27 mouse cellular contexts compared by ENCODE assay signal in the genomic region with DNA sequence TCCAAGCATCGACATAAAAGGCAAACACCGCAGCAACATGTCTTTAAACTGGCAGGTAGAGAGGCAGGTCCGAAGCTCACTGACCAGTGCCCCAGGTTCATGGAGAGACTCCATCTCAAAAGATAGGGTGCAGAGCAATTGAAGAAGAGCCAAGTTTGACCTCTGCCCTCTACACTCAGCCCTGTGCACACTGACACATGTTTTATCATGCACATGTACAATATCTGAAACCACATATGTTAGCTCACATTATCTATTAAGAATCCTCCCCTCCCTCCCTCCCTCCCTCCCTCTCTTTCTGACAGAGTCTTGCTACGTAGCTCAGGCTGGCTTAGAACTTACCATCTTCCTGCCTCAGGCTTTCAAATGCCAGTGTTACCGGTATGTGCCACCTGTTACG. TPM values are rescaled to one million over a fixed set of nuclear protein-coding genes. Genes with fewer than 3 reads are reported as not detected.
DNase-seq lines count a peak whose midpoint lies in the region; ATAC-seq and TF ChIP-seq lines count a peak whose summit lies in the region.
"Had no signal": no experiment of that assay in that cellular context is flagged by ENCODE, and none has a peak within 500 bp of the region (broad histone marks: within the 10 kb centered on the region; RNA-seq: fewer than 3 reads in every experiment).

No protein-coding gene starts in this region.

- H3K36me3 ChIP-seq in intestine, embryonic 16.5 days (ENCODE audit: control insufficient read depth, insufficient read depth, low read length) = no peaks in the 10 kb centered on the region
- H3K36me3 ChIP-seq in intestine, embryonic 15.5 days = no peaks in the 10 kb centered on the region
- H3K36me3 ChIP-seq in erythroblast, embryonic 14.5 days (ENCODE audit: control insufficient read depth) = peaks cover 17% of the 10 kb centered on the region
- no peaks in the 10 kb centered on the region; the same call in 1 of the 2 replicates for H3K36me3 ChIP-seq in liver, embryonic 14.5 days (replicated peaks; ENCODE audit: control insufficient read depth, insufficient read depth, low read depth)
- no peaks in the 10 kb centered on the region for H3K36me3 ChIP-seq in stomach, embryonic 15.5 days
- H3K36me3 ChIP-seq: embryonic facial prominence, embryonic 15.5 days; forebrain, embryonic 12.5 days; heart, embryonic 12.5 days; lung, embryonic 15.5 days; midbrain, embryonic 15.5 days; neural tube, embryonic 12.5 days had no signal

- no peaks in the 10 kb centered on the region for H3K9me3 ChIP-seq in intestine, embryonic 16.5 days (ENCODE audit: control insufficient read depth, low read length)
- H3K9me3 ChIP-seq in intestine, embryonic 15.5 days = no peaks in the 10 kb centered on the region
- H3K9me3 ChIP-seq in erythroblast, embryonic 14.5 days (ENCODE audit: control insufficient read depth, low read length) = peaks cover under 1% of the 10 kb centered on the region; the same call in 1 of the 2 replicates
- no peaks in the 10 kb centered on the region for H3K9me3 ChIP-seq in liver, embryonic 14.5 days (ENCODE audit: control insufficient read depth, low read length)
- no peaks in the 10 kb centered on the region for H3K9me3 ChIP-seq in stomach, embryonic 15.5 days
- H3K9me3 ChIP-seq: embryonic facial prominence, embryonic 15.5 days; forebrain, embryonic 12.5 days; heart, embryonic 12.5 days; lung, embryonic 15.5 days; midbrain, embryonic 15.5 days; neural tube, embryonic 12.5 days had no signal

- 86% methylated on average over 6 of the region's 6 CpGs for WGBS in intestine, embryonic 16.5 days
- 88% methylated on average over 6 of the region's 6 CpGs for WGBS in intestine, embryonic 15.5 days
- 50% methylated on average over 6 of the region's 6 CpGs for WGBS in liver, embryonic 14.5 days (ENCODE audit: insufficient replicate concordance)
- 82% methylated on average over 6 of the region's 6 CpGs for WGBS in stomach, embryonic 15.5 days

- DNase-seq in liver, embryonic 14.5 days (ENCODE audit: low read depth in 3 of 3, low spot score in 3 of 3) = peak; percentile 71 to 76 (median 72)
- DNase-seq in right cerebral cortex, postnatal 4 days = no peak
- no peak for DNase-seq in frontal cortex, adult 2 months (ENCODE audit: extremely low spot score in 1 of 2, low spot score in 1 of 2)
- no peak for DNase-seq in Muller cell, postnatal 12 days (ENCODE audit: inconsistent ontology term)
- DNase-seq: adrenal gland, postnatal 36 days; cerebellum, adult 18-20 months; cerebellum, postnatal 25 days; gastrocnemius, postnatal 10 days; heart, adult 18-20 months; heart, postnatal 10 days; kidney, adult 11 months; layer of hippocampus, adult 9-11 months; lung, postnatal 36 days had no signal

- no peaks in the 10 kb centered on the region for H3K27me3 ChIP-seq in intestine, embryonic 16.5 days (replicated peaks; ENCODE audit: control insufficient read depth, insufficient read depth, low read length)
- no peaks in the 10 kb centered on the region for H3K27me3 ChIP-seq in intestine, embryonic 15.5 days (replicated peaks)
- H3K27me3 ChIP-seq in erythroblast, embryonic 14.5 days (ENCODE audit: control insufficient read depth) = no peaks in the 10 kb centered on the region
- no peaks in the 10 kb centered on the region for H3K27me3 ChIP-seq in liver, embryonic 14.5 days (ENCODE audit: control insufficient read depth, insufficient read depth, low read length)
- no peaks in the 10 kb centered on the region for H3K27me3 ChIP-seq in stomach, embryonic 15.5 days (replicated peaks)
- H3K27me3 ChIP-seq: embryonic facial prominence, embryonic 15.5 days; forebrain, embryonic 12.5 days; heart, embryonic 12.5 days; lung, embryonic 15.5 days; midbrain, embryonic 15.5 days; neural tube, embryonic 12.5 days; Patski had no signal

- no peak overlapping the region for H3K9ac ChIP-seq in intestine, embryonic 16.5 days (ENCODE audit: low read depth, low read length)
- H3K9ac ChIP-seq in intestine, embryonic 15.5 days = no peak overlapping the region
- peak overlapping the region; percentile 46 for H3K9ac ChIP-seq in liver, embryonic 14.5 days (replicated peaks)
- H3K9ac ChIP-seq in stomach, embryonic 15.5 days = no peak overlapping the region
- H3K9ac ChIP-seq: embryonic facial prominence, embryonic 15.5 days; forebrain, embryonic 12.5 days; heart, embryonic 12.5 days; lung, embryonic 15.5 days; midbrain, embryonic 15.5 days; neural tube, embryonic 12.5 days had no signal

- no peak overlapping the region for H3K4me2 ChIP-seq in intestine, embryonic 16.5 days (ENCODE audit: low read depth, low read length)
- no peak overlapping the region for H3K4me2 ChIP-seq in intestine, embryonic 15.5 days (replicated peaks)
- peak overlapping the region; percentile 50 for H3K4me2 ChIP-seq in liver, embryonic 14.5 days (ENCODE audit: low read depth)
- no peak overlapping the region for H3K4me2 ChIP-seq in stomach, embryonic 15.5 days
- H3K4me2 ChIP-seq: embryonic facial prominence, embryonic 15.5 days; forebrain, embryonic 12.5 days; heart, embryonic 12.5 days; lung, embryonic 15.5 days; midbrain, embryonic 15.5 days; neural tube, embryonic 12.5 days had no signal

- TF ChIP-seq CTCF in liver, embryonic 14.5 days (IDR thresholded peaks at IDR 0.05; ENCODE audit: low read depth) = no peak

- peak; percentile 91 for TF ChIP-seq EP300 in liver, embryonic 14.5 days (IDR thresholded peaks at IDR 0.05; ENCODE audit: low read depth)

- peak; percentile 54 for ATAC-seq in intestine, embryonic 16.5 days
- ATAC-seq in intestine, embryonic 15.5 days = no peak
- peak; percentile 81 for ATAC-seq in liver, embryonic 14.5 days (ENCODE audit: insufficient read depth)
- ATAC-seq in stomach, embryonic 15.5 days (ENCODE audit: insufficient read depth, low FRiP score, low read depth) = peak; percentile 75; the same call in 1 of the 2 replicates
- ATAC-seq: hindbrain, postnatal 0 days; midbrain, embryonic 15.5 days; Patski had no signal

- no peaks in the 10 kb centered on the region for H3K4me1 ChIP-seq in intestine, embryonic 16.5 days (ENCODE audit: control insufficient read depth, insufficient read depth, low read length)
- no peaks in the 10 kb centered on the region for H3K4me1 ChIP-seq in intestine, embryonic 15.5 days (replicated peaks)
- peaks cover 98% of the 10 kb centered on the region for H3K4me1 ChIP-seq in erythroblast, embryonic 14.5 days (ENCODE audit: control insufficient read depth)
- H3K4me1 ChIP-seq in liver, embryonic 14.5 days (replicated peaks; ENCODE audit: control insufficient read depth in 2 of 2, insufficient read depth in 2 of 2, low read length in 1 of 2) = peaks cover 80 to 83% of the 10 kb centered on the region in 2 experiments
- no peaks in the 10 kb centered on the region for H3K4me1 ChIP-seq in stomach, embryonic 15.5 days
- H3K4me1 ChIP-seq: lung, embryonic 15.5 days had no signal

- H3K27ac ChIP-seq in intestine, embryonic 16.5 days (ENCODE audit: low read length) = no peak overlapping the region
- H3K27ac ChIP-seq in intestine, embryonic 15.5 days = no peak overlapping the region
- H3K27ac ChIP-seq in liver, embryonic 14.5 days = peak overlapping the region; percentile 87
- H3K27ac ChIP-seq in stomach, embryonic 15.5 days = no peak overlapping the region
- H3K27ac ChIP-seq: embryonic facial prominence, embryonic 15.5 days; forebrain, embryonic 12.5 days; hindbrain, postnatal 0 days; kidney, postnatal 0 days; left cerebral cortex, adult 2 months; lung, embryonic 15.5 days; midbrain, embryonic 15.5 days; neural tube, embryonic 12.5 days had no signal

- H3K4me3 ChIP-seq in intestine, embryonic 16.5 days (ENCODE audit: low read length) = no peak overlapping the region
- H3K4me3 ChIP-seq in intestine, embryonic 15.5 days (replicated peaks) = no peak overlapping the region
- H3K4me3 ChIP-seq in erythroblast, embryonic 14.5 days (replicated peaks) = peak overlapping the region; percentile 39
- H3K4me3 ChIP-seq in liver, embryonic 14.5 days (ENCODE audit: insufficient read depth in 1 of 2, low read depth in 2 of 2, low read length in 2 of 2) = no peak overlapping the region
- no peak overlapping the region for H3K4me3 ChIP-seq in stomach, embryonic 15.5 days (replicated peaks)
- H3K4me3 ChIP-seq: embryonic facial prominence, embryonic 15.5 days; forebrain, embryonic 12.5 days; heart, embryonic 12.5 days; left cerebral cortex, adult 2 months; lung, embryonic 15.5 days; midbrain, embryonic 15.5 days; neural tube, embryonic 12.5 days had no signal

RNA-seq across cellular contexts. Expression of a gene that starts 7.4 kb away (rescaled TPM):
- polyA plus RNA-seq in intestine, embryonic 16.5 days (2015; fragmentation: Nextera tagmentation; extraction: Ambion mirVana) = 1,661 and 1,810 TPM in 2 replicates
- 1,771 and 1,977 TPM in 2 replicates for polyA plus RNA-seq in intestine, embryonic 15.5 days (2015; fragmentation: Nextera tagmentation; extraction: Ambion mirVana)
- polyA plus RNA-seq in erythroblast, embryonic 14.5 days (2012) = 610 and 750 TPM in 2 replicates
- 529 and 1,021 TPM in 2 replicates for polyA plus RNA-seq in liver, embryonic 14.5 days (2012; rRNA removed)
- 2,262 and 2,378 TPM in 2 replicates for polyA plus RNA-seq in liver, embryonic 14.5 days (2014; fragmentation: Nextera tagmentation; extraction: Ambion mirVana)
- polyA plus RNA-seq in stomach, embryonic 15.5 days (2015; fragmentation: Nextera tagmentation; extraction: Ambion mirVana) = 1,924 and 2,089 TPM in 2 replicates
- 502 and 559 TPM in 2 replicates for polyA plus RNA-seq in frontal cortex, adult 2 months (2012; rRNA removed)

RNA-seq across cellular contexts. Expression of a gene that starts 29.8 kb away (rescaled TPM):
- polyA plus RNA-seq in intestine, embryonic 16.5 days (2015; fragmentation: Nextera tagmentation; extraction: Ambion mirVana) = 28.3 and 30.8 TPM in 2 replicates
- polyA plus RNA-seq in intestine, embryonic 15.5 days (2015; fragmentation: Nextera tagmentation; extraction: Ambion mirVana) = 31.5 and 31.7 TPM in 2 replicates
- 2.5 and 2.7 TPM in 2 replicates for polyA plus RNA-seq in erythroblast, embryonic 14.5 days (2012)
- polyA plus RNA-seq in liver, embryonic 14.5 days (2012; rRNA removed) = 11.5 and 15.5 TPM in 2 replicates
- polyA plus RNA-seq in liver, embryonic 14.5 days (2014; fragmentation: Nextera tagmentation; extraction: Ambion mirVana) = 15.8 and 18.0 TPM in 2 replicates
- 30.7 and 34.4 TPM in 2 replicates for polyA plus RNA-seq in stomach, embryonic 15.5 days (2015; fragmentation: Nextera tagmentation; extraction: Ambion mirVana)
- 19.2 and 19.6 TPM in 2 replicates for polyA plus RNA-seq in frontal cortex, adult 2 months (2012; rRNA removed)

Comparison
In these comparisons a context has a peak if more than half of its experiments do, and no peak if none do; other contexts are left out.
1. DNase-seq: peak in liver, embryonic 14.5 days (3 of 3); none in right cerebral cortex, postnatal 4 days (single experiment), frontal cortex, adult 2 months (0 of 2) and Muller cell, postnatal 12 days (single experiment).